Mouse (Mus musculus) right cerebral cortex, postnatal 4 days (tissue): ENCODE measurements at regions not wholly inside any gene's neighbourhood (a gene's known extent, or its start where the extent isn't known, plus 50 kb on each side); places are given as distances from the start of the nearest gene placed in this dataset.

Experiments used
- DNase-seq: peaks from one replicate; pipeline ENCODE4 v3.0.0-alpha.2; 2022

DNA sequence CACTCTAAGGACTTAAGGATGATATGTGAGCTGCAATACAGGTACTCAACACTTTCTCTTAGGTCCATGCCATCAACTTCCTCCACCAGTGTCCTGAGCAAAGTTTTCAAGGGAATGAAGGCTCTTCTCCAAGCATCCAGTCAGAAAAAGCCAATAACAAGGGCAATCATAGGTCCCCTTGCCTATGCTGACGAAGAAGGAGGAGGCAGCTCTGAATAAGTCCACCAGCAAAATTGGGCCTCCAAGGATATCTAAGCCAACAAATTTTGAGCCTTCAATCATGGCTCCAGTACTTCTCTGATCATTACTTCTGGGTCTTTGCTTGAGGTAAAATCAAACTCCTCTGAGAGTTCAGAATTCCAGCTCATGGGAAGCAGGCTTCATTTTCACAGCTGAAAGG lies 293.1 kb downstream of the Snurf start:
- peak; percentile 10 for DNase-seq
